Comparison of ENCODE assay signal across 16 mouse cellular contexts in genomic region chr8:21885321-21885720, GRCm38 (mm10). TPM values are rescaled to one million over a fixed set of nuclear protein-coding genes. Genes with fewer than 3 reads are reported as not detected.
DNase-seq lines count a peak whose midpoint lies in the region.
"Not testable (repeated sequence)": the region's sequence is repeated elsewhere in the genome, so short reads cannot be mapped to it uniquely, and the experiment has no call there.
"Had no signal": no experiment of that assay in that cellular context is flagged by ENCODE, and none has a peak within 500 bp of the region (broad histone marks: within the 10 kb centered on the region; RNA-seq: fewer than 3 reads in every experiment).

TSS of gene Defb9 (minus strand) at chr8:21885421.

- peak; percentile 8 for DNase-seq in ZHBTc4 (ENCODE audit: low read depth, low spot score)
- DNase-seq in gonadal fat pad, adult 2 months (ENCODE audit: low read depth), result not testable (repeated sequence)
- peak; percentile 5 for DNase-seq in kidney, adult 9 months
- DNase-seq in retina, embryonic 14.5 days (ENCODE audit: low spot score), result peak; percentile 24

RNA-seq across cellular contexts. Expression of gene Defb9, which starts in this region (rescaled TPM):
- 21.6 TPM in 1 of 2 replicates, not detected in the other for polyA plus RNA-seq in gonadal fat pad, adult 2 months (2012; rRNA removed)
- polyA plus RNA-seq: adrenal gland, adult 2 months; brain, embryonic 14.5 days; C2C12; embryonic facial prominence, embryonic 11.5 days; embryonic facial prominence, embryonic 13.5 days; embryonic facial prominence, embryonic 15.5 days; erythroblast, embryonic 14.5 days; forebrain, embryonic 10.5 days; forebrain, embryonic 12.5 days; forebrain, embryonic 14.5 days; forebrain, embryonic 16.5 days; Patski had no signal
